Mouse (Mus musculus): ENCODE data around the gene Camkv.

DNA sequence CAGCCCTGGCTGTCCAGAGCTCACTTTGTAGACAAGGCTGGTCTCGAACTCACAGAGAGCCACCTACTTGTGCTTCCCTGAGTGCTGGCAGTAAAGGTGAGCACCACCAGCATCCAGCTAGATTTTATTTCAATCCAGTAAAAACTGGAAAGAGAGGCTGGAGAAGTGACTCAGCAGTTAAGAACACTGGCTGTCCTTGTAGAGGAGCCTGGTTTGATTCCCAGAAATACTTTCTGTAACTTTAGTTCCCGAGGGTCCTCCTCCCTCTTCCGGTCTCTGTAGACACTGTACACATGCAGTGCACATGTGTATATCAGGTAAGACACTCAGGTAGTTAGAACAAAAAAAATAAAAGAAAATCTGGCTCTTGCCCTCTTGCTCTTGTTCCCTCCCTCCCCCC, 52.5 kb downstream of the Camkv start:
- no peak for TF ChIP-seq SMC3 (IDR thresholded peaks at IDR 0.05; ENCODE audit: low read depth, low read length)
- TF ChIP-seq SIN3A (IDR thresholded peaks at IDR 0.05; ENCODE audit: low read length): no peak

Measured in CH12.LX (cell line).